Mouse (Mus musculus): ENCODE data around the gene Gpr137c. TPM values are rescaled to one million over a fixed set of nuclear protein-coding genes. Genes with fewer than 3 reads are reported as not detected.

Gene Gpr137c
- polyA plus RNA-seq, 1 experiment = not detected

- Histone ChIP-seq H3K4me3 (replicated peaks) (no peak overlapping the region), H3K36me3 (ENCODE audit: control insufficient read depth) (no peaks in the 10 kb centered on the region), H3K4me1 (ENCODE audit: control insufficient read depth) (no peaks in the 10 kb centered on the region), H3K9me3 (ENCODE audit: control insufficient read depth, low read length) (no peaks in the 10 kb centered on the region), H3K27me3 (ENCODE audit: control insufficient read depth) (no peaks in the 10 kb centered on the region)
- no peak for TF ChIP-seq GATA1 (IDR thresholded peaks at IDR 0.05; ENCODE audit: low read length)
- TF ChIP-seq TAL1 (IDR thresholded peaks at IDR 0.05; ENCODE audit: low read length) = no peak
Observed at GRCm38 (mm10) chr14:45263831-45264592, 44.5 kb downstream of the Gpr137c start.

- no peaks in the 10 kb centered on the region for H3K4me1 ChIP-seq (ENCODE audit: control insufficient read depth)
- TF ChIP-seq TAL1 (IDR thresholded peaks at IDR 0.05; ENCODE audit: low read length) (no peak), GATA1 (IDR thresholded peaks at IDR 0.05; ENCODE audit: low read length) (no peak)
- no peaks in the 10 kb centered on the region for H3K27me3 ChIP-seq (ENCODE audit: control insufficient read depth)
- no peaks in the 10 kb centered on the region for H3K9me3 ChIP-seq (ENCODE audit: control insufficient read depth, low read length)
- H3K4me3 ChIP-seq (replicated peaks) = no peak overlapping the region
- no peaks in the 10 kb centered on the region for H3K36me3 ChIP-seq (ENCODE audit: control insufficient read depth)
Observed at GRCm38 (mm10) chr14:45275816-45276215, 56.3 kb downstream of the Gpr137c start.

GRCm38 (mm10) chr14:45282066-45282465 lies 62.5 kb downstream of the Gpr137c start:
- TF ChIP-seq TAL1 (IDR thresholded peaks at IDR 0.05; ENCODE audit: low read length) (no peak), GATA1 (IDR thresholded peaks at IDR 0.05; ENCODE audit: low read length) (no peak)
- Histone ChIP-seq H3K9me3 (ENCODE audit: control insufficient read depth, low read length) (no peaks in the 10 kb centered on the region), H3K36me3 (ENCODE audit: control insufficient read depth) (peaks cover 15% of the 10 kb centered on the region), H3K4me3 (replicated peaks) (no peak overlapping the region), H3K4me1 (ENCODE audit: control insufficient read depth) (no peaks in the 10 kb centered on the region), H3K27me3 (ENCODE audit: control insufficient read depth) (no peaks in the 10 kb centered on the region)

- H3K4me1 ChIP-seq (ENCODE audit: control insufficient read depth) = no peaks in the 10 kb centered on the region
- TF ChIP-seq TAL1 (IDR thresholded peaks at IDR 0.05; ENCODE audit: low read length) (no peak), GATA1 (IDR thresholded peaks at IDR 0.05; ENCODE audit: low read length) (no peak)
- no peaks in the 10 kb centered on the region for H3K9me3 ChIP-seq (ENCODE audit: control insufficient read depth, low read length)
- H3K27me3 ChIP-seq (ENCODE audit: control insufficient read depth) = no peaks in the 10 kb centered on the region
- peaks cover 81% of the 10 kb centered on the region for H3K36me3 ChIP-seq (ENCODE audit: control insufficient read depth)
- H3K4me3 ChIP-seq (replicated peaks) = no peak overlapping the region
Observed at GRCm38 (mm10) chr14:45291608-45292007, 72.1 kb downstream of the Gpr137c start.

- H3K36me3 ChIP-seq (ENCODE audit: control insufficient read depth) = peaks cover 78% of the 10 kb centered on the region
- no peak for TF ChIP-seq TAL1 (IDR thresholded peaks at IDR 0.05; ENCODE audit: low read length)
- TF ChIP-seq GATA1 (IDR thresholded peaks at IDR 0.05; ENCODE audit: low read length) = no peak
- no peaks in the 10 kb centered on the region for H3K9me3 ChIP-seq (ENCODE audit: control insufficient read depth, low read length)
- peaks cover 10% of the 10 kb centered on the region for H3K4me1 ChIP-seq (ENCODE audit: control insufficient read depth)
- no peaks in the 10 kb centered on the region for H3K27me3 ChIP-seq (ENCODE audit: control insufficient read depth)
- H3K4me3 ChIP-seq (replicated peaks) = no peak overlapping the region
Observed at GRCm38 (mm10) chr14:45303939-45304338, 84.4 kb downstream of the Gpr137c start.

GRCm38 (mm10) chr14:45304389-45304788 lies 84.9 kb downstream of the Gpr137c start:
- TF ChIP-seq GATA1 (IDR thresholded peaks at IDR 0.05; ENCODE audit: low read length) = no peak
- no peak for TF ChIP-seq TAL1 (IDR thresholded peaks at IDR 0.05; ENCODE audit: low read length)
- Histone ChIP-seq H3K27me3 (ENCODE audit: control insufficient read depth) (no peaks in the 10 kb centered on the region), H3K36me3 (ENCODE audit: control insufficient read depth) (peaks cover 78% of the 10 kb centered on the region), H3K9me3 (ENCODE audit: control insufficient read depth, low read length) (no peaks in the 10 kb centered on the region), H3K4me1 (ENCODE audit: control insufficient read depth) (peaks cover 11% of the 10 kb centered on the region), H3K4me3 (replicated peaks) (no peak overlapping the region)

- TF ChIP-seq TAL1 (IDR thresholded peaks at IDR 0.05; ENCODE audit: low read length) (no peak), GATA1 (IDR thresholded peaks at IDR 0.05; ENCODE audit: low read length) (no peak)
- Histone ChIP-seq H3K4me3 (replicated peaks) (no peak overlapping the region), H3K27me3 (ENCODE audit: control insufficient read depth) (no peaks in the 10 kb centered on the region), H3K4me1 (ENCODE audit: control insufficient read depth) (peaks cover 18% of the 10 kb centered on the region), H3K36me3 (ENCODE audit: control insufficient read depth) (peaks cover 73% of the 10 kb centered on the region), H3K9me3 (ENCODE audit: control insufficient read depth, low read length) (no peaks in the 10 kb centered on the region)
Observed at GRCm38 (mm10) chr14:45305852-45306251, 86.3 kb downstream of the Gpr137c start.

DNA sequence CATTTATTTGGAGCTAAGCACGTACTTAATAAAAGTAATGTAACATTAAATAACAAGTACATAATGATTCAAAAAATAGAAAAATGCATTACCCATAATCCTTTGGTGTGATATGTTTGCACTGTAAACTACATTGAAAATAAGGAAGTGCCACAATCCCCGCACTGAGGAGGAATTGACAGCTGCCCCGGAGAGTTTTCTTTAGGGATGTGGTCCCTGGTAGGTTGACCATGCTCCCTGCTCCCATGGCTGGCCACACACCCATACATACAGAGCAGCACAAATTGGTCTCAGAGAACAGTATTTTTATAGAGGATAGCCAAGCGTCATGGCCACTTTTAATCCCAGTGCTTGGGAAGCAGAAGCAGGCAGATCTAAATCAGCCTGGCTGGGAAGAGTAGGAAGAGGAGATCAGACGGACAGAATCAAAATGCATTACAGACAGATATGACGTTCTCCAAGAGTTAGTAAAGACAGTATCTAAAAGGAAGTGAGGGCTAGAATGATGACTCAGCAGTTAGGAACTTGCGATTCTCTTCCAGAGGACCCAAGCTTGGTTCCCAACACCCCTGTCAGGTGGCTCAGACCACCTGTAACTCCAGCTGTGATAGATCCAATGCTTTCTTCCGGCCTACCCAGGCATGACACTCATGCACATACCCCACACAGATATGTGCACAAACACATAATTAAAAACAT lies 88.3 kb downstream of the Gpr137c start:
- peaks cover 59% of the 10 kb centered on the region for H3K36me3 ChIP-seq (ENCODE audit: control insufficient read depth)

GRCm38 (mm10) chr14:45309646-45310045 lies 90.1 kb downstream of the Gpr137c start:
- Histone ChIP-seq H3K36me3 (ENCODE audit: control insufficient read depth) (peaks cover 53% of the 10 kb centered on the region), H3K27me3 (ENCODE audit: control insufficient read depth) (no peaks in the 10 kb centered on the region), H3K4me1 (ENCODE audit: control insufficient read depth) (peaks cover 27% of the 10 kb centered on the region), H3K4me3 (replicated peaks) (no peak overlapping the region), H3K9me3 (ENCODE audit: control insufficient read depth, low read length) (no peaks in the 10 kb centered on the region)
- no peak for TF ChIP-seq TAL1 (IDR thresholded peaks at IDR 0.05; ENCODE audit: low read length)
- no peak for TF ChIP-seq GATA1 (IDR thresholded peaks at IDR 0.05; ENCODE audit: low read length)

More for the DNA sequence above, 88.3 kb downstream of the Gpr137c start:
- peaks cover 18% of the 10 kb centered on the region for H3K4me1 ChIP-seq (ENCODE audit: control insufficient read depth)
- no peaks in the 10 kb centered on the region for H3K9me3 ChIP-seq (ENCODE audit: control insufficient read depth, low read length)
- H3K27me3 ChIP-seq (ENCODE audit: control insufficient read depth) = no peaks in the 10 kb centered on the region
- no peak for TF ChIP-seq GATA1 (IDR thresholded peaks at IDR 0.05; ENCODE audit: low read length)
- no peak for TF ChIP-seq TAL1 (IDR thresholded peaks at IDR 0.05; ENCODE audit: low read length)
- no peak overlapping the region for H3K4me3 ChIP-seq (replicated peaks)
